Mouse (Mus musculus) intestine, embryonic 14.5 days (tissue): Measurements from ENCODE around the gene Aimp1. TPM values are rescaled to one million over a fixed set of nuclear protein-coding genes. Genes with fewer than 3 reads are reported as not detected.
A peak's percentile ranks its signal among the peaks of the same experiment; 100 is the strongest.

Experiments
- ATAC-seq: fragments of 200-750 bp; cut with Nextera tagmentation; replicated peaks from 2 replicates; pipeline ENCODE4 v1.8.0; 2017; ENCODE audit warnings: low read depth, moderate number of reproducible peaks, moderate TSS enrichment, moderate library complexity; ENCODE audit not compliant: low FRiP score, low TSS enrichment
- DNase-seq: peaks from one replicate; pipeline ENCODE4 v3.0.0-alpha.2; 2018; ENCODE audit warnings: low spot score
- H3K27ac ChIP-seq: fragments of 300-500 bp; sonication (generic); 2 replicates; pipeline ENCODE4 v1.5.1; 2014; ENCODE audit warnings: low read depth, mild to moderate bottlenecking, control low read depth
- H3K27me3 ChIP-seq: fragments of 300-500 bp; sonication (generic); replicated peaks from 2 replicates; pipeline ENCODE4 v1.6.1; 2014; ENCODE audit warnings: low read length, control low read depth; ENCODE audit not compliant: control insufficient read depth, insufficient read depth
- H3K36me3 ChIP-seq: fragments of 300-500 bp; sonication (generic); 2 replicates; pipeline ENCODE4 v1.6.1; 2014; ENCODE audit warnings: low read length, control low read depth; ENCODE audit not compliant: control insufficient read depth, insufficient read depth
- H3K4me1 ChIP-seq: fragments of 300-500 bp; sonication (generic); replicated peaks from 2 replicates; pipeline ENCODE4 v1.6.1; 2014; ENCODE audit warnings: low read length, control low read depth, mixed read lengths; ENCODE audit not compliant: control insufficient read depth, insufficient read depth
- H3K4me2 ChIP-seq: fragments of 300-500 bp; sonication (generic); 2 replicates; pipeline ENCODE4 v1.6.1; 2014; ENCODE audit warnings: low read length
- H3K4me3 ChIP-seq: fragments of 300-500 bp; sonication (generic); 2 replicates; pipeline ENCODE4 v1.5.1; 2014; ENCODE audit warnings: low read depth, low read length, control low read depth, mixed read lengths
- H3K9ac ChIP-seq: fragments of 300-500 bp; sonication (generic); 2 replicates; pipeline ENCODE4 v1.6.1; 2014; ENCODE audit warnings: mild to moderate bottlenecking, low read length
- H3K9me3 ChIP-seq: fragments of 300-500 bp; sonication (generic); 2 replicates; pipeline ENCODE4 v1.6.1; 2016; ENCODE audit warnings: low read length, control low read depth; ENCODE audit not compliant: control insufficient read depth
- WGBS: fragments of 180-500 bp; shearing (Covaris S2); extraction: QIAGEN DNeasy Blood & Tissue Kit; methylation state at CpG from one replicate; pipeline ENCODE4 v1.1.7; 2014; 5-methylcytosine and 5-hydroxymethylcytosine counted together
- polyA plus RNA-seq: library from polyadenylated mRNA; unstranded; fragments of >200 nt; fragmentation: Nextera tagmentation; extraction: Ambion mirVana; gene quantifications from 2 replicates; pipeline ENCODE4 v1.2.1, GENCODE M21; 2014

Gene Aimp1
- polyA plus RNA-seq = 86.1 and 86.4 TPM in 2 replicates

- 2% methylated on average over 27 of the region's 27 CpGs for WGBS
- no peak for DNase-seq
- peak within 1 kb of the TSS; percentile 96 for H3K27ac ChIP-seq
Measured at GRCm38 (mm10) chr3:132684231-132684928, at the start of gene Aimp1. TSS of gene Aimp1 (minus strand) at chr3:132684370.

GRCm38 (mm10) chr3:132724326-132724725, 40.2 kb upstream of the Aimp1 start:
- no peak for ATAC-seq

More at GRCm38 (mm10) chr3:132684231-132684928, at the start of gene Aimp1:
- peak within 1 kb of the TSS; percentile 99 for H3K9ac ChIP-seq
- H3K4me3 ChIP-seq = peak within 1 kb of the TSS; percentile 88
- peaks cover 21% of the 10 kb centered on the region for H3K36me3 ChIP-seq
- no peaks in the 10 kb centered on the region for H3K9me3 ChIP-seq
- no peak for ATAC-seq
- peaks cover 11% of the 10 kb centered on the region for H3K4me1 ChIP-seq
- H3K4me2 ChIP-seq = peak within 1 kb of the TSS; percentile 62
- no peaks in the 10 kb centered on the region for H3K27me3 ChIP-seq

GRCm38 (mm10) chr3:132717316-132717715, 33.1 kb upstream of the Aimp1 start:
- WGBS = 97% methylated on average over 4 of the region's 4 CpGs
- Histone ChIP-seq H3K36me3 (peaks cover 4% of the 10 kb centered on the region; the same call in 1 of the 2 replicates), H3K9me3 (no peaks in the 10 kb centered on the region), H3K4me3 (no peak overlapping the region), H3K4me2 (no peak overlapping the region), H3K4me1 (0 out of 2 replicates have a peak, but pooled peaks cover 5% of the 10 kb centered on the region), H3K27me3 (no peaks in the 10 kb centered on the region), H3K27ac (no peak overlapping the region), H3K9ac (no peak overlapping the region)
- ATAC-seq (no peak), DNase-seq (no peak)

More at GRCm38 (mm10) chr3:132724326-132724725, 40.2 kb upstream of the Aimp1 start:
- H3K4me1 ChIP-seq = no peaks in the 10 kb centered on the region
- H3K9ac ChIP-seq = no peak overlapping the region
- no peak overlapping the region for H3K27ac ChIP-seq
- H3K9me3 ChIP-seq = no peaks in the 10 kb centered on the region
- 83% methylated on average over 3 of the region's 3 CpGs for WGBS
- no peak overlapping the region for H3K4me2 ChIP-seq
- peaks cover 28% of the 10 kb centered on the region for H3K36me3 ChIP-seq
- no peaks in the 10 kb centered on the region for H3K27me3 ChIP-seq
- H3K4me3 ChIP-seq = no peak overlapping the region
- DNase-seq = no peak

GRCm38 (mm10) chr3:132713913-132714312, 29.7 kb upstream of the Aimp1 start:
- Histone ChIP-seq H3K27me3 (no peaks in the 10 kb centered on the region), H3K9me3 (no peaks in the 10 kb centered on the region), H3K4me2 (no peak overlapping the region), H3K9ac (no peak overlapping the region), H3K36me3 (0 out of 2 replicates have a peak, but pooled peaks cover 4% of the 10 kb centered on the region), H3K4me3 (no peak overlapping the region), H3K4me1 (0 out of 2 replicates have a peak, but pooled peaks cover 5% of the 10 kb centered on the region), H3K27ac (no peak overlapping the region)
- DNase-seq (no peak), ATAC-seq (no peak)
- WGBS = 40% methylated on average over 5 of the region's 5 CpGs

DNA sequence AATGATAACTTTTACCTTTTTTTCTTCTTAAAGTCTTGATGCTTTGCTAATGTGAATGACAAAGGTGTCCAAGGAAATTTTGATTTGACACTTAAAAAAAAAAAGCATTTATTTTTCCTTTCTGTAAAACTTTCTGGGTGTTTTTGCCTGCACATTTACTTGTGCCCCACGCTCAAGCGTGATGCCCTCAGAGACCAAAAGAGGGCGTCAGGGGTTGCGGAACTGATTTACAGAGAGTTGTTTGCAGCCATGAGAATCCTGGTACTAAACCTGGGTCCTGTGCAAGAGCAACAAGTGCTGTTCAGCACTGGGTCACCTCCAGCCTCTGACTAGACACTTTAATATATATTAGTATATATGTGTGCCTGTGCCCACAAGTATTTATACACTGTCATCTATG, 22.8 kb upstream of the Aimp1 start:
- peaks cover 4% of the 10 kb centered on the region; the same call in 1 of the 2 replicates for H3K36me3 ChIP-seq
- H3K9ac ChIP-seq = no peak overlapping the region
- no peaks in the 10 kb centered on the region for H3K9me3 ChIP-seq
- H3K4me1 ChIP-seq = no peaks in the 10 kb centered on the region
- DNase-seq (no peak), ATAC-seq (no peak)
- no peak overlapping the region for H3K4me2 ChIP-seq
- no peak overlapping the region for H3K4me3 ChIP-seq
- H3K27me3 ChIP-seq = no peaks in the 10 kb centered on the region
- 78% methylated on average over 4 of the region's 4 CpGs for WGBS
- H3K27ac ChIP-seq = no peak overlapping the region

GRCm38 (mm10) chr3:132704216-132704615, 20.0 kb upstream of the Aimp1 start:
- no peak for ATAC-seq
- H3K9me3 ChIP-seq = no peaks in the 10 kb centered on the region
- H3K4me1 ChIP-seq = no peaks in the 10 kb centered on the region
- peaks cover 6% of the 10 kb centered on the region; the same call in 1 of the 2 replicates for H3K36me3 ChIP-seq
- no peak overlapping the region for H3K4me3 ChIP-seq
- H3K27ac ChIP-seq = no peak overlapping the region
- no peak for DNase-seq
- no peaks in the 10 kb centered on the region for H3K27me3 ChIP-seq
- no peak overlapping the region for H3K9ac ChIP-seq
- 84% methylated on average over 3 of the region's 3 CpGs for WGBS
- no peak overlapping the region for H3K4me2 ChIP-seq

DNA sequence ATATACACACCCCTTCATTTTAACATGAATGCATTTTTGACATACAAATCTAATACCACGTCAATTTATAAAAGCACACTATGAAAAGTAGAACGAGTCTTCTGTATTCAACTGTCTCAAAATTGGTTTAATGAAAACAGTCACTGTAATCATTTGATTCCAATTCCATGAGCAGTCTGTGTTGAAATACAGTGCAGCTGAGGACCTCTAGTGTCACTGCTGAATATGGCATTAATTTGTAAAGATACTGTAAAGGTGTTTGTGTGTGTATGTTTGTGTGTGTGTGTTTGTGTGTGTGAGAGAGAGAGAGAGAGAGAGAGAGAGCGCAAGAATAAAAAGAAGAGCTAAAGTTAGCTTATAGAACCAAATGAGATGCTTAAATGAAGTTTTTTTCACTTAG, 17.2 kb upstream of the Aimp1 start:
- peaks cover 9% of the 10 kb centered on the region; the same call in 1 of the 2 replicates for H3K36me3 ChIP-seq
- H3K4me2 ChIP-seq = no peak overlapping the region
- DNase-seq (no peak), ATAC-seq (no peak)
- no peaks in the 10 kb centered on the region for H3K27me3 ChIP-seq
- H3K9me3 ChIP-seq = no peaks in the 10 kb centered on the region
- no peaks in the 10 kb centered on the region for H3K4me1 ChIP-seq
- WGBS = 74% methylated on average over 3 of the region's 3 CpGs
- H3K4me3 ChIP-seq = no peak overlapping the region
- H3K9ac ChIP-seq = no peak overlapping the region
- no peak overlapping the region for H3K27ac ChIP-seq

- peaks cover 16% of the 10 kb centered on the region for H3K36me3 ChIP-seq
- peak; percentile 98 for DNase-seq
- H3K27ac ChIP-seq = peak within 1 kb of the TSS; percentile 96
- WGBS = under 1% methylated on average over 42 of the region's 42 CpGs
- peak within 1 kb of the TSS; percentile 99 for H3K9ac ChIP-seq
- H3K4me3 ChIP-seq = peak within 1 kb of the TSS; percentile 88
- peak within 1 kb of the TSS; percentile 62 for H3K4me2 ChIP-seq
- peaks cover 11% of the 10 kb centered on the region for H3K4me1 ChIP-seq
- no peaks in the 10 kb centered on the region for H3K9me3 ChIP-seq
- peak; percentile 98 for ATAC-seq
- no peaks in the 10 kb centered on the region for H3K27me3 ChIP-seq
Measured at GRCm38 (mm10) chr3:132683447-132684230, 531 bp downstream of the Aimp1 start, which contains the start of gene Tbck. TSS of gene Tbck (plus strand) at chr3:132684144.
